Mouse (Mus musculus) liver, adult 2 months (tissue): Measurements from ENCODE around the gene Epha6.

Source experiments
- CTCF ChIP-seq: fragments of 200-500 bp; IDR thresholded peaks from 2 replicates; pipeline ENCODE4 v1.5.1; 2011; ENCODE audit warnings: low read depth, low read length, control low read depth
- POLR2A ChIP-seq: fragments of 200-500 bp; IDR thresholded peaks from 2 replicates; pipeline ENCODE4 v1.6.1; 2011; ENCODE audit warnings: low read length, control low read depth; ENCODE audit not compliant: insufficient read depth; ENCODE audit errors: extremely low read depth

DNA sequence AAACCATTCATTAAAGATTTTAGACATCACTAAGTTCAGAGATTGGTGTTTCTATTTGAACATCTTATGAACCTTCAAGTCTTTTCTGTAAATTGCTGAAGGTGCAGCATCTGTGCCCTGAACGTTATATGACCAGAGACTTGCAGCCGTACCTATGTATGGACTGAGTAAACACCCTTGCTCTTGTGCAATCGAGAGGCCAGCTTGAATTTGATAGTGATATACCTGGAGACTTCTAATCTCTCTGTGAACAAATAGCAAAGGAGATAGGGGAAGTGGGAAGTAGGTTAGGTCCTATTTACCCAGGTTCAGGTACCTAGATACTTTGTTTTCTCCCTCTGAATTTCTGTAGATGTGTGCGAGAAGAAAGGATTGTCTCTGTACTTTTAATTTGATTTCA is 854.4 kb downstream of the Epha6 start:
- TF ChIP-seq CTCF (no peak), POLR2A (no peak)
